Mouse (Mus musculus): ENCODE results near the gene Zfp869.
"Not testable (repeated sequence)": the region's sequence is repeated elsewhere in the genome, so short reads cannot be mapped to it uniquely, and the experiment has no call there.

The Zfp869 gene

DNA sequence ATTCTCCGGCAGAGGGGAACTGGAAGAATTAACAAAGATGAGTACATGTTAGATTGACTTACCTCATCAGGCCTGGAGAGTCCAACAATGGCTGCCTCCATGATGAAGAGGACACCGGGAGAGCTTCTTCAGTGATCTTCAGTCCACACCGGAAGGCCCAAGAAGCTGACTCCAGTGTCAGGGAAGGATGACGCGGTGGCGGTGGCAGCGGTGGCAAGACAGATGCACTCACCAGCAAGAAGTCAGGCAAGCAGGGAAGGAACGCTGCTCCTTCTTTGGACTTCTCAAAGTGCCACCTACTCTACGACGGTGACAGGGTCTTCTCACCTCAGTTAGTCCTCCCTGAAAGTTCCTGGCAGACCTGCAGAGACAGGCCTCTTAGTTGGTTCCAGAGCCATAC lies at the start of gene Zfp869:
Gene Zfp869, minus strand, starts transcription at position 101 of the 400 bp plus-strand sequence.
- DNase-seq = not testable (repeated sequence)

DNA sequence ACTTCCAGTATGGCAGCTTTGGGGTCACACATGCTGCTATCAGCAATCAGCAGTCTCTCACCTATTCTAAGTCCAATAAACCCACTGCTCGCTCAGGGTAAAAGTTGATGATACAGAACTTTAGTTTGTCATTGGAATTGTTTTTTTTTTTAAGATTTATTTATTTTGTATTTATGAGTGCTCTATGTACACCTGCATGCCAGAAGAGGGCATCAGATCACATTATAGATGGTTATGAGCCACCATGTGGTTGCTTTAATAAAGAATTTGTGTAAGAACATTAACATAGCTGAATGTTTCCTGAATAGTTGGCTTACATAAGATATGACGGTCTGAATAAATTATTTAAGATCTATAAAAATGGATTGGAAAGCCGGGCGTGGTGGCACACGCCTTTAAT lies 47.8 kb upstream of the Zfp869 start:
- DNase-seq = no peak

DNA sequence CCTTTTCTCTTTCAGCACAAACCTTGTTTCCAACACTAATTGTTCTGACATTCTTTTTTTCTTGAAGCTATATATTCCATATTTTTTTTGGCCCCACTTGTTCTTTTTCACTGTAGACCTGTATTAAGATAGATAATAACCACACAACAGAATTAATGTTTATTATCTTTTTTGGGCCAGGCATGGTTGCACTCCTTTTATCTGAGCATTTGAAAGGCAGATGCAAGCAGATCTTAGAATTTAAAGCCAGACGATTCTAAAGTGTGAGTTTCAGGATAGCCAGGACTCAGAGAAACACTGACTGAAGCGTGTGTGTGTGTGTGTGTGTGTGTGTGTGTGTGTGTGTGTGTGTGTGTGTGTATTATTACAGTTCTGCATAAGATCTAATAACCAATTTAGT lies 41.9 kb upstream of the Zfp869 start:
- no peak for DNase-seq

DNA sequence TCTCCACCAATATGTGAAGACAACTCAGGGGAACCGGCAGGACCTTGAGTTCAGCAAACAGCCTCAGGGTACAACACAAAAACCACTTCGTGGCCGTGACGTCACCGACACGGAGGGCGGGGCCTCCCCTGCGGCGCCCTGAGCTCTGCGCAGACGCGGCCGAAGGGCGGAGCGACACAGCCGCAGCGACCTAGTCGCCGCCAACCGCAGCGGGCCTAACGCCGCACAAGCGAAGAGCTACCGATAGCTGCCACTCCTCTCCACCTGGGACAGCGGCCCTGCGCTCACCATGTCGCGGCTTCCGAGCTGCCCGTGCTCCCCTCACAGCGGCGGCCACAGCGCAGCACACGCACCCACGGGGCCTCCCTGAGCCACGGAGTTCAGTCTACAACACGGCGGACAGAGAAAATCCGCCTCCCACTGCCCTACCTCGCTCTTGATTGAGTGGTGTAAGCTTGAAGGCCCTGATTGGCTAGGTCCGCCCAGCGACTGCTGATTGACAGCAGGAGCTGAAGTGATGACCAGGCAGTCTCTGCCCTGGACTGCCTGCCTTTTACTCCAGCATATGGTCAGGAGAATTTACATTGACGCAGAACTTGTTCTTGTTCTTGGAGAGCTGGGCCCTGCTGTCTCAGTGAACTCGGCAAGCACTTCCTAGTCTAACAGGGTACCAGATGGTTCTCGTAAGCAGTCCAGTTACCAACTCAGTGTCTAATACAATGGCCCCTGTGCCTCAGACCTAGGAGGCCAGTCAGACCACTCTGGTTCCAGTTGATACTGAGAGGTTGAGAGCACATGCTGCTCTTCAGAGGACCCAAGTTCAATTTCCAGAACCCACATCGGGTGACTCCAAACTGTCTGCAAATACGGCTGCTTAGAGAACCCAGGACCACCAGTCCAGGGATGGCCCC lies 39.3 kb upstream of the Zfp869 start, which contains the start of gene Zfp963:
Gene Zfp963, minus strand, starts transcription at position 427 of the 911 bp plus-strand sequence.
- DNase-seq = peak; percentile 96

DNA sequence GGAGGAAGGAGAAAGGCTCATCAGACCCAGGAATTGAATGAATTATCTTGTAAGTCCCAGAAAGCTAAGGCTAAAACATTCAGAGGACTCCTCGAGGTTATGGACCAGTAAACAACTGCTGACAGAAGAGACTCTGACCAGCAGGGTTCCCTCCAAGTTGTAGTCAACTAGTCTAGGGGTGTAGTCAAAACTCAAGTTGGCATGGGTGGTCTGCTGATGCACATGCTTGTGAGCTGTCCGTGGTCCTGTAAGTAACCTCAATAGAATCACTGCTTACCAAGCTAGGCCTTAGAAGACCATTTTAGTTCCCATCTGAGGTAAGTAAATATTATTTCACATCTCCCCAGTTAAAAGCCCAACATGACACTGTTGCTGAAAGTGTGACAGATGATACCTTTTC lies 30.7 kb upstream of the Zfp869 start:
- no peak for DNase-seq

DNA sequence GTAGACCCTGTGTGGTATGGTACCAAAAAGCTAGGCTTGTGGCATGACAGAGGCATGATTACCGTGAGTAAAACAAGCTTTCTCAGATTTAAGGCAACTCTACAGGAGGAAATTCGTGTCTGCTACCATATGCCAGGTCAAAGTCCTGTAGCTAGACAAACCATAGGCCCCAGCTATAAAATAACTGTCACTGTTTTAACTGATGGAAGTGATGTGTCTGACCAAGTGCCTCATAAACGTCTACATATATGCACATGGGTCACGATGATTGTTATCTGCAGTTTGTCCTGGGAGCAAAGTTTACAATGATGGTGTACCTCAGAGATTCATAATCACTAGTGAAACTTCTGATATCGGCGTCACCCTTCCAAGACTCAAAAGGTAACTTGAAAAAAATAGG lies 30.2 kb upstream of the Zfp869 start:
- no peak for DNase-seq

DNA sequence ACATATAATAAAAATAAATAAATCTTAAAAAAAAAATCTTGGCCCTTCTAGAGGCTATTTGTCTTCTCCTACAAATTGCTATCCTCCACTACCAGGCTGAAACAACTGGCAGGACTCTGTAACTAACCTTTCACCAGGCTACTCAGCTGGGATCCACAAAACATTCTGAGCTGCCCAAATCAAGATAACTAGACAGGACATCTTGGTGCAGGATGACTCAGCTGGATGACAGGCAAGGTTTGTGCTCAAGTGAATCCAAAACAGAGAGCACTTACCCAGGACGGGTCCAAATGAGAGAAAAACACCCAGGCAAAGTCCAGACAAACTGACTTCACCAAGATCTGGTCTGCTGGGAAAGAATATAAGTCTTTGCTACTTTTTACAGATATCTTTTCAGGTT lies 25.0 kb upstream of the Zfp869 start:
- DNase-seq = no peak

DNA sequence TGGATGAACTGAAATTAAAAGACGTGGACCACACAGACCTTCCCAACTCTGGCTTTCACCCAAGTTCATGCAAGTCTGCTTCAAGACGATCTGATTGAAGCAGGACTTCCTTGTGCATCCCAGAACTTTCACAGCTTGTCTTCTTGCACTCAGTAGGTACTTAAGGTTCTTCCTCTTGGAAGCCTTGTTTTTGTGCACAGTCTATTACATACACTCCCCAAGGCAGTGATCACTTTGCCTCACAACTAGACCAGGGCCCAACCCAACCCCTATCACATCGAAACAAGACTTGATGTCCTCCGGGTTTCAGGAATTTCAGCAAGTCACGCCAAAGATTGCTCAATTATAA lies 6.7 kb upstream of the Zfp869 start:
- DNase-seq = no peak

DNA sequence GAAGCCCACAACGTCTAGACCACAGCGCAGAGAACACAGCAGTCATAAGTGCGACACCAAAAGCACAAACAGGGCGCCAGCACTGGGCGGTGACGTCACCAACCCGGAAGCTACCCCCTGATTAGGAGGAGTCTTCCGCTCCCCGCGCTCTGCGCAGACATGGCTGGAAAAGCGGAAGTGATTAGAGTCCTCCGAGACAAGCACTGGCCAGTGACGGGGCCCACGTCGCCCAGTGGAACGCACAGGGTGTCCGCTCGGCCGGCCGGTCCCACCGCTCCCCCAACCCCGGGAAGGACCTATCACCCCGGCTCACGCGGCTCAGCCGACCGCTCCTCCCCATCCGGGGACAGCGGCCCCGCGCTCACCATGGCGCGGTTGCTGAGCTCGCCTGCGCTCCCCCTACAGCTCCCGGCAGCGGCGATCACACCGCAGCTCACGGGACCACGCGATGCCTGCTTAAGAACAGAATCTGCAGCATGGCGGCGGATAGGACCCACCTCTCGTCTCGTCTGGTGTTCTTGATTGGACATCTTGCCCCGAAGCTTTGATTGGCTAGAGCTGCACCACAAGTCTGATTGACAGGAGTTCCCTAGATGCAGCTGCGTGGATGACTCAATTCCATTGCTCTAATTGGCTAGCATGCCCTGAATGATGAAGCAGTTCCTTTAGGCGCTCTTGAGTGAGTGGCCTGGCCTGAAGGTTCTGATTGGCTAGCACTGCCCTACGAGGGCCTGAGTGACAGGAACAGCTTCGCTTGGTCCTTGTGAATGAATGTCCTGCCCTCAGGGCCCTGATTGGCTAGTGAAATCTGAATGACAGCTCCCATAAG lies 6.1 kb upstream of the Zfp869 start:
- DNase-seq = peak; percentile 93

DNA sequence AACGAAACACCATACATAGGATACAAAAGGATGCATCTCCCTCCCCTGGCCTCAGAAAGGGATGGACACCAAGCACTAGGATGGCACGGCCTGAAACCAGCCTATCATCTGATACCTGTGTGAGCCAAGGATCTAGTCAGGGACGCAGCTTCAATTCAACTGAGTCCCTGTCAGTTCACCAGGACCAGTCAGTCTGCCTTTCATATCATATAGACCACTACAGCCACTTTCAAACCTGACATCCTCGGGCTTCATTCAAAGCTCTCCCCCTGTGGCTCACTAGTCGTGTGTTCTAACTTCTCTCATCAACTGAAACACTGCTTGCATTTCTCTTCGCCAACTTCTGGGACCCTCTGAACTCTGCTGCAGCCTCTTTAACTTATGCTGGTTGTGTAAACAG lies 4.8 kb upstream of the Zfp869 start:
- no peak for DNase-seq

DNA sequence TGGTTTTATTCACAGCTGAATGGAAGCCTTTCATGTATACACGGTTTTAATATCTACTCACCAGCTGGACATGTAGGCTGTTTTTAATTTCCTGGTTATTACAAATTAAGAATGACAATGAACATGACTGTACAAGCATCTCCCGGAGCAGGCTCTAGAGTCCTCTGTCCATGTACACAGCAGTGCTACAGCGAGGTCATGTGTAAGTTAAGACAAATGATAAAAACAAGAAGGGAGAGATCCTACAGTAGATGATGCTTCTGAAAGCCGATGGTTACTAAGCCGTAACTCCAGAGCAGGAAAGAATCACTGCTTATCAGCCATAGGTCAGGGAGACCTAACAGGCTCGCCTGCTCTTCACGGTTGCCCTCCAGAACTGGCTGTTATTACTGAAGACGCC lies 3.0 kb upstream of the Zfp869 start:
- no peak for DNase-seq

DNA sequence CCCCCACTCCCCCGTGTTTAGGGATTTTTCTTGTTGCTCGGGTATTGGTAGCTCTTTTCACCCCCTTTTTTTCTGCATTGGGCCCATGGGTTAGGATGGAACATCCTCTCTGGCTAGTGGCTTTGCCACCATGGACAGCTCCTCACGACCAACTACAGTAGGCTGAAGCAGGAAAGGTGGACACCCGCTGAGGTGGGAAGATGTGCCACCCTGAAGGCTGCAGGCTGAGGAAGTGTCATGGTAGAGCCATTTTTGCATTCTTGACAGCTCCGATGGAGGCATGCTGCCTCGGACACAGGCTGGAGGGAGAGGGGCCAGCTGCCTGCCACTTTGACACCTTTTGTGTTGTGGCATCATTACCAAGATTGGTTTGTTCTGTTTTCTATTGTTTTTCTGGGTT lies 8.7 kb downstream of the Zfp869 start:
- no peak for DNase-seq

DNA sequence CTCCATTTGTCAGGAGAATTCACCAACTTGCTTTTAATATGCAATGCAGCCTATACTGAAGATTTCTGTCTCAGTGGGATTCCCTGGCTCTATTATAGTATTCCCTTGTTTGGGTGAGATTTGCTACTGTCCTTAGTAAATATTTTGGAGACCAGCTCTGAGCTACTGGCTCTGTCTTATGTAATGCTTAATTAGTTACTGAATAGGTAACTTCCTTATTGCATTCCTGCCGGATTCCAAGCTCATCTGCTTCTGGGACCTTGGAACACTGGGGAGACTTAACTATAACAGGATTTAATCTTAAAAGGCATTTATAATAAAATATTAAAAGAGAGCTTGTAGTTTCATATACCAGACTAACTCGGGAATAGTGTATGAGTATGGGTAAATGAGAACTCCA lies 45.5 kb downstream of the Zfp869 start:
- DNase-seq = not testable (repeated sequence)

DNA sequence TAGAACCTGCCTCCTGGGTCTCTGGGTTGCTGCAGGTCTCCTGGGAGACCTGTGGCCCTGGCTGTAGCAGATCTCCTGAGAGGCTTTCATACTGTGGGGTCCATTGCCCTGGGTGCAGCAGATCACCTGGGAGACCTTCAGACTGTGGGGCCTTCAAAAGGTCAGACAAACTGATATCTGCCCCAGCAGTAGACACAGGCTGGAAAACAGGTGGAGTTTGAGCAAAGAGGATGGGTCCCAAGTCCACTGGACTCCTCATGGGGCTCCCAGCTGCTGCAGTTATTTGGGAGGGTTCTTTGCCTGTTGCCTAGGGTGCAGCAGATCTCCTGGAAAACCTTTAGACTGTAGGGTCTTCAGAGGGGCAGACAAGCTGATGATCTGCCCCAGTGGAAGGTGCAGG lies 49.2 kb downstream of the Zfp869 start:
- DNase-seq = no peak
